Mouse (Mus musculus) testis, adult 2 months (tissue): ENCODE data around the gene Rhou. TPM values are rescaled to one million over a fixed set of nuclear protein-coding genes. Genes with fewer than 3 reads are reported as not detected.

Experiments
- H3K27ac ChIP-seq: fragments of 200-500 bp; 2 replicates; pipeline ENCODE4 v1.5.1; 2012; ENCODE audit warnings: low read depth, low read length; ENCODE audit not compliant: control insufficient read depth, insufficient read depth
- H3K27me3 ChIP-seq: fragments of 200-500 bp; 2 replicates; pipeline ENCODE4 v1.6.1; 2012; ENCODE audit warnings: mild to moderate bottlenecking, low read length, moderate library complexity; ENCODE audit not compliant: control insufficient read depth, insufficient read depth
- H3K36me3 ChIP-seq: fragments of 200-500 bp; 2 replicates; pipeline ENCODE4 v1.6.1; 2012; ENCODE audit warnings: mild to moderate bottlenecking, low read length; ENCODE audit not compliant: control insufficient read depth, insufficient read depth
- H3K4me1 ChIP-seq: fragments of 200-500 bp; 2 replicates; pipeline ENCODE4 v1.6.1; 2012; ENCODE audit warnings: low read length; ENCODE audit not compliant: control insufficient read depth, insufficient read depth
- H3K4me3 ChIP-seq: fragments of 200-500 bp; 2 replicates; pipeline ENCODE4 v1.5.1; 2012; ENCODE audit warnings: low read depth, mild to moderate bottlenecking, low read length, moderate library complexity, mixed read lengths; ENCODE audit not compliant: control insufficient read depth
- CTCF ChIP-seq: fragments of 200-500 bp; IDR thresholded peaks from 2 replicates; pipeline ENCODE4 v1.5.1; 2012; ENCODE audit warnings: low read depth, mild to moderate bottlenecking, inconsistent platforms, low read length, moderate library complexity; ENCODE audit not compliant: control insufficient read depth, insufficient read depth, insufficient replicate concordance
- POLR2A ChIP-seq: fragments of 200-500 bp; IDR thresholded peaks from 2 replicates; pipeline ENCODE4 v1.6.1; 2012; ENCODE audit warnings: low read depth, mild to moderate bottlenecking, inconsistent platforms, low read length, moderate library complexity; ENCODE audit not compliant: control insufficient read depth
- polyA plus RNA-seq: library from polyadenylated mRNA; depleted of rRNA; stranded (reverse); fragments of >200 nt; gene quantifications from 2 replicates; pipeline ENCODE4 v1.2.3, GENCODE M21; 2012

Gene Rhou
- polyA plus RNA-seq, 1 experiment = 7.6 TPM

DNA sequence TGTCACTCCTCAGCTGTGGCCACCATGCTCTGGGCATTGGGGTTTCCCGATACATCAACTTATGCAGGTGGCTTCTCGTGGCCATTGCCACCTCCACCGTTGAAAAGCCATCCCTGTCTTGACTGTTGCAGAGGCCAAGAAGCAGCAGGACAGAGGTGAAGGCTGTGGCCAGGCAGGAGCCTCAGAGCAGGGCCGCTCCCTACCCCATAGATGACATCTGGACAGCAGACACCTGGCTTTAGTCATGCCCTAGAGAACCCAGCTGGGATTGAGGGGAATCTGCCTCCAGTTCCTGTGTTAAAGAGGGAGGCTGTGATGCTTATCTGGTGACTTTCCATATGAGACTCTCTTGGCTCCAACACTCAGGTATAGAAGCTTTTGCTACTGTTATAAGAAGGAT is 24.7 kb downstream of the Rhou start:
- Histone ChIP-seq H3K36me3 (no peaks in the 10 kb centered on the region), H3K4me3 (no peak overlapping the region), H3K27me3 (no peaks in the 10 kb centered on the region), H3K4me1 (peaks cover 6% of the 10 kb centered on the region), H3K27ac (no peak overlapping the region)
- TF ChIP-seq CTCF (no peak), POLR2A (no peak)

DNA sequence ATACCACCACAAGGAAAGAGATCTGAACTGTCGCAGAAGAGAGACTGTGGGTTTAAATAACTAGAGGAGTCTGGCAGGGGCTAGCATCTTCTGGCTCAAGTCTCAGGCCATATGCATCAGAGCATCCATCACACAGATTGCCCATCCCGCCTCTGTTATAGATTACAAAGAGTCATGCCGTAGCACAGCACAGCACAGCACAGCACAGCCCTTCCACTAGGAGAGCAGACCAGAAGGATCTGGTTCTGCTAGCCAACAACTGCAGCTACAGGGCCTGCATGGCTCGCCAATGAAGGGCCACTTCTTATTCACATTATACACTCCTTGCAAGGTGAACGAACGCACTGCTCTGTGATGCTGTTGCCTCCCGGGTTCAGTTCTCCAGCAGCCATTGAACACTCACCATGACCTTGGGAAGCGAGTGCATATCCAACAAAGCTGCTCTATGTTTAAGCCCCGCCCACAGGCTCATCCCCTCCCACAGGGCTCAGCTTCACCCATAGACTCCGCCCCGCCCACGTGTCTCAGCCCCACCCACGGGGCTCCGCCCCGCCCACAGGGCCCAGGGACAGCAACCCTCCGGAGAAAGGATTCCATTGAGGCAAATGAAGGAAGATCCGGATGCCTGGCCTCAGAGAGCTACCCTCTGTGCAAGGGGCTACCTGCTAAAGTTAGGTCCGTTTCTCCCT is 28.5 kb downstream of the Rhou start:
- no peaks in the 10 kb centered on the region for H3K27me3 ChIP-seq
- TF ChIP-seq POLR2A (no peak), CTCF (no peak)
- no peak overlapping the region for H3K27ac ChIP-seq
- H3K4me3 ChIP-seq = no peak overlapping the region
- H3K36me3 ChIP-seq = no peaks in the 10 kb centered on the region
- peaks cover 6% of the 10 kb centered on the region for H3K4me1 ChIP-seq

DNA sequence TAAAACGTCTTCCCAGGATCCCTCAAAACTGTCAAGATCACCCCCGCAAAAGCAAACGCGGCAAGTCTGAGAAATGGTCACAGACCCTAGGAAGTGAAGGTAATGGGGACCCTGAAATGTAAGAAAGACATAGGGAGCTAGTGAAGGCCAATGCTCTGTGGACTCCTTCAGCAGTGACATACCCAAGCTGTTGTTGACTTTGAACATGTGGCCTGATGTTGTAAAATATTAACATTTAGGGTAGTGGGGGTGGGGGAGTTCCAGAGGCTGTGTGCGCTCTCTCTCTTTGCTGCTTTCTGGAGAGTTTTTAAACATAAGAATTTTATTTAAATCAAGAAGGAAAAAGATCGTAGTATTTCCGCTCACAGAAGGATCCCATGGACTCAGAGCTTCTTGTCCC is 29.6 kb downstream of the Rhou start:
- Histone ChIP-seq H3K27me3 (no peaks in the 10 kb centered on the region), H3K27ac (no peak overlapping the region), H3K4me3 (no peak overlapping the region), H3K4me1 (peaks cover 6% of the 10 kb centered on the region), H3K36me3 (no peaks in the 10 kb centered on the region)
- TF ChIP-seq CTCF (no peak), POLR2A (no peak)

DNA sequence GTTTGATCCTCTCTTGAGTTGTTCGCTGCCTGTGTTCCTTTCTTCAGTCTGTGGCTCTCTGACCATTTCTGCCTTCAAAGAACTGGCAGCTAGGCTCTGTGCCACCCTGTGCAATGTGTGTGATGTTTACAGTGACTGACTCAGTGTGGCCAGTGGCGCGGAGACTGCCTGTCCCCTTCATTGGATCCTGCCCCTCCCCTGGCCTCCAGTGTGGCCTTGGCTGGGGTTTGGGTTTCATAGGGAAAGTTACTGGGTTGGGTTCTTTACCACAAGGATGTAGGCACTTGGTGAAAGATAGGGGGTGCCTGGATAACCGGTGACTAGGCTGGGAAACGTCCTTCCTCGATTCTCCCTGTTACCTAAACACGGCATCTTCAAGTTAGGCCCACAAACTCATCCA is 31.1 kb downstream of the Rhou start:
- TF ChIP-seq CTCF = no peak
- no peak for TF ChIP-seq POLR2A
- Histone ChIP-seq H3K36me3 (no peaks in the 10 kb centered on the region), H3K27ac (no peak overlapping the region), H3K4me3 (no peak overlapping the region), H3K27me3 (no peaks in the 10 kb centered on the region), H3K4me1 (peaks cover 6% of the 10 kb centered on the region)

DNA sequence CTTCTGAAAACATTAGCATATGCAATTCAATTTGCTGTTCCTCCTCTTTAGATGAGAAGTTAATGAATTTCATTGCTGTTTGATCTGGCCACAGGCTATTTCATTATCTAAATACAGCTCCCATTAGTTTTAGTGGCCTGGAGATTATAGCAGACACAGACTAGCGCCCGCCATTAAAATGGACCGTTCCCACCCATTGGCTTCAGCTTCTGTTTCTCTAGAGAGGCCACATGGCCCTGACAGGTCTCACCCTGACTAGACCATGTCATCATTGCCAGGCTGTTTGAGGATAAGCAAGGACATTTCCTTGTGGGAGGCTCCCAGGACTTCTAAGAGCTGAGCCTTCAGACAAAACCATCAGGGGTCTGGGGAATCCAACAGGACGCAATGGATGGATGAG is 31.7 kb downstream of the Rhou start:
- Histone ChIP-seq H3K4me1 (peaks cover 6% of the 10 kb centered on the region), H3K36me3 (no peaks in the 10 kb centered on the region), H3K4me3 (no peak overlapping the region), H3K27me3 (no peaks in the 10 kb centered on the region), H3K27ac (no peak overlapping the region)
- TF ChIP-seq POLR2A (no peak), CTCF (no peak)

DNA sequence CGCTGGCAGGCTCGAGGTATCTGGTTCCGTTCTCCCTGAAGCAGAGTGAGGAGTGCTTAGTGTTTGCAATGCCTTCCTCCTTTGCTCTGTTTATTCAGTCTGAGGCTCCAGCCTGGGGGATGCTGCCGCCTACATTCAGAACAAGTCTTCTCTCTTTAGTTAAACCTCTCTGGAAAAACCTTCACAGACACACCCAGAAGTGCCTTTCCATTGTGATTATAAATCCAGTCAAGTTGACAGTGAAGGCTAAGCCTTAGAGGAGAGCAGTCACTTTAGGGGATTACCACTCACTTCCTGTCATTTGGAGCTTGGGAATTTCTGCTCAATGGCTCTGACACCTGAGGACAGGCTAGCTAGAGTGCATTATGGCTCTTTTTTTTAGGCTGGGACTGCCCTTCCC is 34.1 kb downstream of the Rhou start:
- Histone ChIP-seq H3K27ac (no peak overlapping the region), H3K36me3 (no peaks in the 10 kb centered on the region), H3K4me3 (no peak overlapping the region), H3K27me3 (no peaks in the 10 kb centered on the region), H3K4me1 (no peaks in the 10 kb centered on the region)
- TF ChIP-seq CTCF (no peak), POLR2A (no peak)

DNA sequence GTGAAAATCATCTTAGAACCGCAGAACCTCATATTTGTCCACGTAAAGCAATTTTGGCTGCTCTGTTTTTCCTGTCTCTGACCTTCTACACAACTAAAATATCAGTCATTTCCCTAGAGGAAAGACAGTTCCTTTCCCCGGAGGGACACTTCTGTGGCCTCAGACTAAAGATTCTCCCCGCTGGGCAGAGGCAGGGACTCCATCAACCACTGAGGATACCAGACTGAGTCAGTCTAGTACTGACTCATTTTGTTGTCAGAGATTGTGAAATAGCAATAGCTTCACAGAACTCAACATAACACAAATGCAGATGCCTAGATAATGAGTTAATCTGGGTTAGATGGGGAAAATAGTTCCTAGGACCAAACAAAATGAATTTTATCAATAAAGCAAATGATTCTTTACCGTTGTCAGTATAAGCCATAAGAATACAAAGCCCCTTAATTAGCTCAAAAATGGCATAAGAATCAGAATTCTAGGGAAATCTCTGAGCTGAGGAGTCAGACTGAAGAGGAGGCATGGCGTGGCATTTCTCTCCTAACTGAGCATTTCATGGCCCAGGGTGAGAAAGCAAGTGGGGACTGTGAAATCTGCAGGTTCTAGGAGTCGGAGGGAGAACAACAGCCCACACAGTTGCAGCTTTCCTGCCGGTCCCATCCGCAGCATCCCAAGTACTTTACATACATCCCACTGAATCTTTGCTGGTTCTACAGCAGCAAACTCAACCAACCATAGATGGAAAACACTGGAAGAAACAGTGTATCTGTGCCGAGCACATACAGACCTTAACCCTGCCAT is 38.6 kb downstream of the Rhou start:
- Histone ChIP-seq H3K27me3 (no peaks in the 10 kb centered on the region), H3K36me3 (no peaks in the 10 kb centered on the region), H3K27ac (no peak overlapping the region), H3K4me3 (no peak overlapping the region), H3K4me1 (no peaks in the 10 kb centered on the region)
- TF ChIP-seq POLR2A (no peak), CTCF (no peak)
